Mouse (Mus musculus): ENCODE data around the gene Gm13212. TPM values are rescaled to one million over a fixed set of nuclear protein-coding genes. Genes with fewer than 3 reads are reported as not detected.
"Not testable (repeated sequence)": the region's sequence is repeated elsewhere in the genome, so short reads cannot be mapped to it uniquely, and the experiment has no call there.

The Gm13212 gene
- polyA plus RNA-seq, 1 experiment from 2014 or later = 1.2 TPM

GRCm38 (mm10) chr4:145586046-145586445 lies 1.1 kb downstream of the Gm13212 start:
- H3K36me3 ChIP-seq (replicated peaks); H3K9ac ChIP-seq; ATAC-seq (ENCODE audit: insufficient read depth); H3K4me1 ChIP-seq (replicated peaks); H3K27ac ChIP-seq (replicated peaks); H3K9me3 ChIP-seq (replicated peaks); H3K27me3 ChIP-seq: not testable (repeated sequence)
- Histone ChIP-seq H3K4me3 (replicated peaks) (peak overlapping the region; percentile 48; the same call in 1 of the 2 replicates), H3K4me2 (peak overlapping the region; percentile 55)
- WGBS (ENCODE audit: insufficient replicate concordance) = 61% methylated on average over 2 of the region's 2 CpGs

- WGBS (ENCODE audit: insufficient replicate concordance) = 49% methylated on average over 1 of the region's 1 CpGs
- ATAC-seq (ENCODE audit: insufficient read depth) = not testable (repeated sequence)
Observed at GRCm38 (mm10) chr4:145594183-145594582, 9.2 kb downstream of the Gm13212 start.

GRCm38 (mm10) chr4:145594798-145595197 lies 9.8 kb downstream of the Gm13212 start:
- not testable (repeated sequence) for H3K27me3 ChIP-seq; H3K4me2 ChIP-seq; H3K4me1 ChIP-seq (replicated peaks); H3K9ac ChIP-seq; ATAC-seq (ENCODE audit: insufficient read depth); H3K36me3 ChIP-seq (replicated peaks); H3K4me3 ChIP-seq (replicated peaks); H3K27ac ChIP-seq (replicated peaks); H3K9me3 ChIP-seq (replicated peaks)
- 66% methylated on average over 4 of the region's 4 CpGs for WGBS (ENCODE audit: insufficient replicate concordance)

More at GRCm38 (mm10) chr4:145594183-145594582, 9.2 kb downstream of the Gm13212 start:
- not testable (repeated sequence) for H3K9me3 ChIP-seq (replicated peaks); H3K9ac ChIP-seq; H3K4me1 ChIP-seq (replicated peaks); H3K27ac ChIP-seq (replicated peaks); H3K36me3 ChIP-seq (replicated peaks); H3K4me2 ChIP-seq; H3K4me3 ChIP-seq (replicated peaks); H3K27me3 ChIP-seq

GRCm38 (mm10) chr4:145640416-145641185 lies 55.6 kb downstream of the Gm13212 start:
- H3K27me3 ChIP-seq; H3K36me3 ChIP-seq (replicated peaks); H3K27ac ChIP-seq (replicated peaks); H3K9ac ChIP-seq; ATAC-seq (ENCODE audit: insufficient read depth); H3K9me3 ChIP-seq (replicated peaks); H3K4me3 ChIP-seq (replicated peaks); H3K4me1 ChIP-seq (replicated peaks): not testable (repeated sequence)
- peak overlapping the region; percentile 36; the same call in 1 of the 2 replicates for H3K4me2 ChIP-seq
- WGBS (ENCODE audit: insufficient replicate concordance) = 25% methylated on average over 80 of the region's 83 CpGs

- H3K9ac ChIP-seq; H3K27ac ChIP-seq (replicated peaks); H3K36me3 ChIP-seq (replicated peaks); H3K4me1 ChIP-seq (replicated peaks); H3K9me3 ChIP-seq (replicated peaks); H3K4me3 ChIP-seq (replicated peaks); H3K4me2 ChIP-seq; ATAC-seq (ENCODE audit: insufficient read depth); H3K27me3 ChIP-seq: not testable (repeated sequence)
- WGBS (ENCODE audit: insufficient replicate concordance) = 49% methylated on average over 3 of the region's 3 CpGs
Observed at GRCm38 (mm10) chr4:145670385-145670784, 85.4 kb downstream of the Gm13212 start, which contains the start of gene Zfp980. Gene Zfp980, plus strand, starts transcription at chr4:145670685.

- not testable (repeated sequence) for H3K4me2 ChIP-seq; H3K27ac ChIP-seq (replicated peaks); H3K36me3 ChIP-seq (replicated peaks); H3K27me3 ChIP-seq; H3K9ac ChIP-seq; ATAC-seq (ENCODE audit: insufficient read depth); H3K4me1 ChIP-seq (replicated peaks); H3K9me3 ChIP-seq (replicated peaks); H3K4me3 ChIP-seq (replicated peaks)
- 41% methylated on average over 2 of the region's 2 CpGs for WGBS (ENCODE audit: insufficient replicate concordance)
Observed at GRCm38 (mm10) chr4:145674286-145674780, 89.4 kb downstream of the Gm13212 start.

Other genes starting within 250 kb of the Gm13212 start
- 0.03 TPM in 1 of 2 replicates, not detected in the other for gene Zfp990, start 74.4 kb upstream of the Gm13212 start, polyA plus RNA-seq (2015; fragmentation: Nextera tagmentation; extraction: Ambion mirVana)
- gene Zfp980, start 85.5 kb downstream of the Gm13212 start, polyA plus RNA-seq (2015; fragmentation: Nextera tagmentation; extraction: Ambion mirVana) = not detected in 2 replicates

Measured in liver, embryonic 15.5 days (tissue).